Mouse (Mus musculus): ENCODE results near the gene Olfr132. TPM values are rescaled to one million over a fixed set of nuclear protein-coding genes. Genes with fewer than 3 reads are reported as not detected.

Olfr132 gene
- polyA plus RNA-seq (2014; fragmentation: Illumina TruSeq; extraction: RNeasy Lipid Tissue Mini Kit (QIAGEN cat#74804); ENCODE audit: low read depth, low replicate concordance): not detected

GRCm38 (mm10) chr17:38134426-38134825 lies at the start of gene Olfr132:
Olfr132 (minus strand) TSS chr17:38134526.

GRCm38 (mm10) chr17:38171088-38171487 lies 36.8 kb upstream of the Olfr132 start, which contains the start of gene Olfr134:
Olfr134 (plus strand) TSS chr17:38171388.

GRCm38 (mm10) chr17:38144981-38145380 lies 10.7 kb upstream of the Olfr132 start, which contains the start of gene Olfr133:
Olfr133 (plus strand) TSS chr17:38145281.

GRCm38 (mm10) chr17:38088593-38088992 lies 45.7 kb downstream of the Olfr132 start, which contains the start of gene Olfr131:
Olfr131 (minus strand) TSS chr17:38088693.

Other genes with a start within 250 kb of the Olfr132 start
- not detected for gene Olfr127, start 234.1 kb downstream of the Olfr132 start, polyA plus RNA-seq (2014; fragmentation: Illumina TruSeq; extraction: RNeasy Lipid Tissue Mini Kit (QIAGEN cat#74804); ENCODE audit: low read depth, low replicate concordance)
- not detected for gene Olfr128, start 214.0 kb downstream of the Olfr132 start, polyA plus RNA-seq (2014; fragmentation: Illumina TruSeq; extraction: RNeasy Lipid Tissue Mini Kit (QIAGEN cat#74804); ENCODE audit: low read depth, low replicate concordance)
- gene Olfr761, start 181.4 kb downstream of the Olfr132 start, polyA plus RNA-seq (2014; fragmentation: Illumina TruSeq; extraction: RNeasy Lipid Tissue Mini Kit (QIAGEN cat#74804); ENCODE audit: low read depth, low replicate concordance): not detected
- not detected for gene Olfr129, start 74.4 kb downstream of the Olfr132 start, polyA plus RNA-seq (2014; fragmentation: Illumina TruSeq; extraction: RNeasy Lipid Tissue Mini Kit (QIAGEN cat#74804); ENCODE audit: low read depth, low replicate concordance)
- not detected for gene Olfr130, start 70.6 kb downstream of the Olfr132 start, polyA plus RNA-seq (2014; fragmentation: Illumina TruSeq; extraction: RNeasy Lipid Tissue Mini Kit (QIAGEN cat#74804); ENCODE audit: low read depth, low replicate concordance)
- gene Olfr131, start 45.8 kb downstream of the Olfr132 start, polyA plus RNA-seq (2014; fragmentation: Illumina TruSeq; extraction: RNeasy Lipid Tissue Mini Kit (QIAGEN cat#74804); ENCODE audit: low read depth, low replicate concordance): not detected
- gene Olfr133, start 10.8 kb upstream of the Olfr132 start, polyA plus RNA-seq (2014; fragmentation: Illumina TruSeq; extraction: RNeasy Lipid Tissue Mini Kit (QIAGEN cat#74804); ENCODE audit: low read depth, low replicate concordance): not detected
- gene Olfr134, start 36.9 kb upstream of the Olfr132 start, polyA plus RNA-seq (2014; fragmentation: Illumina TruSeq; extraction: RNeasy Lipid Tissue Mini Kit (QIAGEN cat#74804); ENCODE audit: low read depth, low replicate concordance): not detected
- not detected for gene Olfr135, start 69.8 kb upstream of the Olfr132 start, polyA plus RNA-seq (2014; fragmentation: Illumina TruSeq; extraction: RNeasy Lipid Tissue Mini Kit (QIAGEN cat#74804); ENCODE audit: low read depth, low replicate concordance)
- not detected for gene Olfr138, start 126.5 kb upstream of the Olfr132 start, polyA plus RNA-seq (2014; fragmentation: Illumina TruSeq; extraction: RNeasy Lipid Tissue Mini Kit (QIAGEN cat#74804); ENCODE audit: low read depth, low replicate concordance)
- gene Olfr137, start 173.0 kb upstream of the Olfr132 start, polyA plus RNA-seq (2014; fragmentation: Illumina TruSeq; extraction: RNeasy Lipid Tissue Mini Kit (QIAGEN cat#74804); ENCODE audit: low read depth, low replicate concordance): not detected
- not detected for gene Olfr136, start 195.3 kb upstream of the Olfr132 start, polyA plus RNA-seq (2014; fragmentation: Illumina TruSeq; extraction: RNeasy Lipid Tissue Mini Kit (QIAGEN cat#74804); ENCODE audit: low read depth, low replicate concordance)